Mouse (Mus musculus): ENCODE measurements around the gene Dact1. TPM values are rescaled to one million over a fixed set of nuclear protein-coding genes. Genes with fewer than 3 reads are reported as not detected.
A peak's percentile ranks its signal among the peaks of the same experiment; 100 is the strongest.

Dact1 gene
- polyA plus RNA-seq, 1 experiment = 58.5 TPM

DNA sequence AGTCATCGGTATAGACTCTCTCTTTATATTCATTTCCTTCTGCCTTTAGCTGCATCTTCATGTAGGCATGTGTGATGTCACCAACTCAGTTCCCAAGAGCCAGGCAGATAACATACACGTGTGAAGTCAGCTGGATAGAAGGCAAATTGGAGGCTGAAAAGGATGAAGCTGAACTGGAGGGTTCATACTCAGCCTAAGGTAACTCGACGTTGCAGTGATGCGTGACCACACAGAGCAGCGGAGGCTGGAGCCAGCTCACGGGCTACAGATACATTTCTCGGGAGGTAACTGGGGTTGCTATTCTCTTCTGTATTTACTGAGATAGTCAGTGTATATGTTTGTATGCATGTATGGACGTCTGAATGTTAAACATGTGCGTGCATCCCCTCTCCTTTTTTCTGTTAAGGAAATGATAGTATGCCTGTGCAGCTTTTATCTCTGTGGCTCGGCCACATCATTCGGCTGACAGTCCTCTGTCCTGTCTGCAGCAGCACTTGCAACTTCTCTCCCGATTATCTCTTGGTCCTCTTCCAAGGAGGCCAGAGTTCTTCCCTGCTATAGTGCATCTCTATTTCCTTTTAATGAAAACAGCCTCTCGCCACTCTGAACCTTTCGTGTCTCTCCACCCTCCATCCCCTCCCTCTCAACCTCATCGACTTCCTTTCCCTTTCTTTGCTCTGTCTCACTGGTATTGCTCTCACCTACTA is 29.6 kb downstream of the Dact1 start:
- DNase-seq (ENCODE audit: low read depth) = no peak
- TF ChIP-seq POLR2A (IDR thresholded peaks at IDR 0.05; ENCODE audit: borderline replicate concordance, extremely low read depth, insufficient read depth, insufficient read length, poor library complexity, severe bottlenecking) (no peak), CTCF (IDR thresholded peaks at IDR 0.05; ENCODE audit: borderline replicate concordance, extremely low read depth, insufficient read depth, insufficient read length) (no peak)

DNA sequence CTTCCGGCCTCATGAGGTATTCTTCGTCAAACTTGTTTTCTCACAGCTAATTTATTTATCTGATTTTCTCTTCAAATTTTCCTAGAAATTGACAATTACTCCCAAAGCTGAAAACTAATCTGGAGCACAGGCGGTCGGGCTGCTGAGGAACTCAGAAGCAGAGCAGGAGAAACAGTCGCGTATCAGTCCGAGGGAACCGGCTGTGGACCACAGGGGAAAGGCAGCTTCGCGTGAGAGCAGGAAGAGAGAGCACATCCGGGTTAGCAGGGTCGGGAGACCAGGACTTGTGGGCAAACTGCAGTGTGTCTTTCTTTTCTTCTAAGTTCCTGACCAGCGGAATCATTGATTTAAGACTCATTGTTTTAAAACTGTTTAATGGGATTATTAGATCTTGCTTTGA is 32.7 kb downstream of the Dact1 start:
- DNase-seq (ENCODE audit: low read depth) = no peak
- TF ChIP-seq CTCF (IDR thresholded peaks at IDR 0.05; ENCODE audit: borderline replicate concordance, extremely low read depth, insufficient read depth, insufficient read length) = no peak
- TF ChIP-seq POLR2A (IDR thresholded peaks at IDR 0.05; ENCODE audit: borderline replicate concordance, extremely low read depth, insufficient read depth, insufficient read length, poor library complexity, severe bottlenecking) = no peak

- TF ChIP-seq POLR2A (IDR thresholded peaks at IDR 0.05; ENCODE audit: borderline replicate concordance, extremely low read depth, insufficient read depth, insufficient read length, poor library complexity, severe bottlenecking) = no peak
- TF ChIP-seq CTCF (IDR thresholded peaks at IDR 0.05; ENCODE audit: borderline replicate concordance, extremely low read depth, insufficient read depth, insufficient read length) = no peak
Observed at GRCm38 (mm10) chr12:71345471-71345870, 35.8 kb downstream of the Dact1 start.

DNA sequence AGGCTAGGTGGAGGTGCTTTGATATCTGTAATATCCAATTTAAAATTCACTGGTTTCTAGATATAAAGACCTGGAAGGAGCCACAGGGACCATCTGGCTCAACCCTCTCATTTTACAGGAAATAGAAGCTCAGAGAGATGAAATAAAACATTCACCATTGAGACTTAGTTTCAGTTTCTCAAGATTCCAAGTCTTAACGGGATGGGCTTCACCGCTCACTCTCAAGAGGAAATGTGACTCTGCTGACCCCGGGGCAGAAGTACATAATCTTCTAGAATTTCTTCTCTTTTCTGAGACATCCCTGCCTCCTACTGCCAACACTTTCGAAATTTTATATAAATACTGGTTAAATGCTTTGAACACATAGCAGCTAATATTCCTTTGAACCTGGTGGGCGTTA is 36.4 kb downstream of the Dact1 start:
- DNase-seq (ENCODE audit: low read depth) = no peak
- TF ChIP-seq CTCF (IDR thresholded peaks at IDR 0.05; ENCODE audit: borderline replicate concordance, extremely low read depth, insufficient read depth, insufficient read length) (no peak), POLR2A (IDR thresholded peaks at IDR 0.05; ENCODE audit: borderline replicate concordance, extremely low read depth, insufficient read depth, insufficient read length, poor library complexity, severe bottlenecking) (no peak)

More at GRCm38 (mm10) chr12:71345471-71345870, 35.8 kb downstream of the Dact1 start:
- DNase-seq (ENCODE audit: low read depth) = no peak

- TF ChIP-seq POLR2A (IDR thresholded peaks at IDR 0.05; ENCODE audit: borderline replicate concordance, extremely low read depth, insufficient read depth, insufficient read length, poor library complexity, severe bottlenecking) = no peak
- no peak for TF ChIP-seq CTCF (IDR thresholded peaks at IDR 0.05; ENCODE audit: borderline replicate concordance, extremely low read depth, insufficient read depth, insufficient read length)
- DNase-seq (ENCODE audit: low read depth) = no peak
Observed at GRCm38 (mm10) chr12:71348401-71348896, 38.8 kb downstream of the Dact1 start.

DNA sequence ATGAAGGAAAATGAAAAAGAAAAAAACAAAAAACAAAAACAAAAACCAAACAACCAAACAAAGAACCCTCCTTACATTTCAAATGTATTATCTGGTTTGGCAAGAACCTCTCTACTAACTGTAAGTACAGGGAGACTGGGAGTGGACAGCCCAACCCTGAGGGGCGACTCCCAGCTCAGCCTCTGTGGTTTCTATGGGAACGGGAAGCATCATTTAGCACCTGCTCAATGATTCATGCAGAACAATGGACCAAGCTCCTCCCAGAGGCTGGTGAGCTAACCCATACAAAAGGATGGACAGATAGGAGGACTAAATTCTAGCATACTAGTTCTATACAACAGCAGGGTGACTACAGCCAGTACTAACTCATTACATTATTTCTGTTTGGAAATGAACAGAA is 40.4 kb downstream of the Dact1 start:
- peak; percentile 59 for DNase-seq (ENCODE audit: low read depth)

GRCm38 (mm10) chr12:71354656-71355055 is 45.0 kb downstream of the Dact1 start:
- no peak for DNase-seq (ENCODE audit: low read depth)
- TF ChIP-seq CTCF (IDR thresholded peaks at IDR 0.05; ENCODE audit: borderline replicate concordance, extremely low read depth, insufficient read depth, insufficient read length) (no peak), POLR2A (IDR thresholded peaks at IDR 0.05; ENCODE audit: borderline replicate concordance, extremely low read depth, insufficient read depth, insufficient read length, poor library complexity, severe bottlenecking) (no peak)

More for the DNA sequence above, 40.4 kb downstream of the Dact1 start:
- no peak for TF ChIP-seq CTCF (IDR thresholded peaks at IDR 0.05; ENCODE audit: borderline replicate concordance, extremely low read depth, insufficient read depth, insufficient read length)
- no peak for TF ChIP-seq POLR2A (IDR thresholded peaks at IDR 0.05; ENCODE audit: borderline replicate concordance, extremely low read depth, insufficient read depth, insufficient read length, poor library complexity, severe bottlenecking)

- DNase-seq (ENCODE audit: low read depth) = no peak
- no peak for TF ChIP-seq CTCF (IDR thresholded peaks at IDR 0.05; ENCODE audit: borderline replicate concordance, extremely low read depth, insufficient read depth, insufficient read length)
- no peak for TF ChIP-seq POLR2A (IDR thresholded peaks at IDR 0.05; ENCODE audit: borderline replicate concordance, extremely low read depth, insufficient read depth, insufficient read length, poor library complexity, severe bottlenecking)
Observed at GRCm38 (mm10) chr12:71355092-71355491, 45.4 kb downstream of the Dact1 start.

DNA sequence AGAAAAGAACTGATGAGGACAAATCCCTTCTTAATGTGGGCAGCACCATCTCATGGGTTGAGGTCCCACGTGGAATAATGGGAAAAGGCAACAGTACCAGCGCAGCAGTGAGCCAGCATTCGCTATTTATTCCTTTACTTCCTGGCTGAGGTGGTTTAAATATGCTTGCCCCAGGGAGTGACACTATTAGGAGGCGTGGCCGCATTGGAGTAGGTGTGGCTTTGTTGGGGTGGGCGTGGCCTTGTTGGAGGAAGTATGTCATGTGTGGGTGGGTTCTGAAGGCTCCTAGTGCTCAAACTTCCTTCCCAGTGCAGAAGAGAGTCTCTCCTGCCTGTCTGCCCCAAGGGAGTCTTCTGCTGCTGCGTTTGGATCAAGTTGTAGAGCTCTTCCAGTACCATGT is 51.9 kb downstream of the Dact1 start:
- DNase-seq (ENCODE audit: low read depth) = no peak
- no peak for TF ChIP-seq CTCF (IDR thresholded peaks at IDR 0.05; ENCODE audit: borderline replicate concordance, extremely low read depth, insufficient read depth, insufficient read length)
- no peak for TF ChIP-seq POLR2A (IDR thresholded peaks at IDR 0.05; ENCODE audit: borderline replicate concordance, extremely low read depth, insufficient read depth, insufficient read length, poor library complexity, severe bottlenecking)

DNA sequence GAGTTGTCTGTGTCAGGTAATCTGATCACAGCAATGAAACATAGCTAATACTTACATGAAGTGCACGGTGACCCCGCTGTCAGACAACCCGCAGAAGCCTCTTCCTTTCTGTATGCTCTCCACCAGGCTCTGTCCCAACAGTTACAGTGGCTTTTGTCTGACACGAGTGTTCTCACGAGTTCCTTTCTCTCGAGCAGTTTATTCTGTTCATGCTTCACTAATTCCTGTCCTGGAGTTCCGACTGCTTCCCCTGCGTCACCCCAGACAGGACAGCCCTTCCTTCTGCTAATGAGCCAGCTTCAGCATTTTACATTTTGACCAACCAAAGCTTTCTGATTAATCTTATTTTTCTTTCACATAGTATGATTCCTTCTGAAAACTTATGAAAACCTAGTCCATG is 52.7 kb downstream of the Dact1 start:
- TF ChIP-seq POLR2A (IDR thresholded peaks at IDR 0.05; ENCODE audit: borderline replicate concordance, extremely low read depth, insufficient read depth, insufficient read length, poor library complexity, severe bottlenecking) = no peak
- TF ChIP-seq CTCF (IDR thresholded peaks at IDR 0.05; ENCODE audit: borderline replicate concordance, extremely low read depth, insufficient read depth, insufficient read length) = no peak
- no peak for DNase-seq (ENCODE audit: low read depth)

DNA sequence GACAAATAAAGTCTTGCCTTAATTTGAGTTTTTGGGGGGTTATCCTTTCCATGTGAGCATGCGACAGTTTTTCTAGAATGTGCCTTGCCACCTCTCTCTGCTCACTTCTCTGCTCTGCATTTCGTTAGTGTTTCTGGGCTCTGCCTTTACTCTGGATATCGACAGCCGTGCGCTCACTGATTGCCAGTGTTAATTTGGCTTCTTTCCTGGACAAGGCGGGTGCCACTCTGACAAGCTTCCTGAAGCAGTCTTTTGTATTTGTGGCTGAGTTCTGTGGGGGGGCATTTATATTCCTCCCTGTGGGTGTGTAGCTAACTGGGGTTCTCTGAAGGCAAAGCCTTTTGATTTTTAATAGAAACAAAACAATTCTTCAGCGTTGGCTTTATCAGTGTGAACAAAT is 54.4 kb downstream of the Dact1 start:
- peak; percentile 87 for DNase-seq (ENCODE audit: low read depth)
- no peak for TF ChIP-seq POLR2A (IDR thresholded peaks at IDR 0.05; ENCODE audit: borderline replicate concordance, extremely low read depth, insufficient read depth, insufficient read length, poor library complexity, severe bottlenecking)
- TF ChIP-seq CTCF (IDR thresholded peaks at IDR 0.05; ENCODE audit: borderline replicate concordance, extremely low read depth, insufficient read depth, insufficient read length) = no peak

- DNase-seq (ENCODE audit: low read depth) = no peak
- TF ChIP-seq CTCF (IDR thresholded peaks at IDR 0.05; ENCODE audit: borderline replicate concordance, extremely low read depth, insufficient read depth, insufficient read length) (no peak), POLR2A (IDR thresholded peaks at IDR 0.05; ENCODE audit: borderline replicate concordance, extremely low read depth, insufficient read depth, insufficient read length, poor library complexity, severe bottlenecking) (no peak)
Observed at GRCm38 (mm10) chr12:71364531-71364930, 54.8 kb downstream of the Dact1 start.

Measured in brain, embryonic 14.5 days (tissue).